ENCODE assay signal across 18 mouse cellular contexts in genomic region chr5:29205690-29206089, GRCm38 (mm10). TPM values are rescaled to one million over a fixed set of nuclear protein-coding genes. Genes with fewer than 3 reads are reported as not detected.
DNase-seq lines count a peak whose midpoint lies in the region; ATAC-seq and TF ChIP-seq lines count a peak whose summit lies in the region.
"Had no signal": no experiment of that assay in that cellular context is flagged by ENCODE, and none has a peak within 500 bp of the region (broad histone marks: within the 10 kb centered on the region; RNA-seq: fewer than 3 reads in every experiment).

No protein-coding gene starts in this region.

- no peak overlapping the region for H3K9ac ChIP-seq in lung, postnatal 0 days (replicated peaks; ENCODE audit: low read depth)
- H3K9ac ChIP-seq: embryonic facial prominence, embryonic 12.5 days; forebrain, embryonic 15.5 days; heart, embryonic 13.5 days had no signal

- H3K9me3 ChIP-seq in lung, postnatal 0 days (ENCODE audit: low read length) = no peaks in the 10 kb centered on the region
- H3K9me3 ChIP-seq: embryonic facial prominence, embryonic 12.5 days; forebrain, embryonic 15.5 days; heart, embryonic 13.5 days had no signal

- H3K4me3 ChIP-seq in lung, postnatal 0 days (ENCODE audit: low read depth, low read length) = no peak overlapping the region
- H3K4me3 ChIP-seq: embryonic facial prominence, embryonic 12.5 days; forebrain, embryonic 15.5 days; heart, embryonic 13.5 days had no signal

- intact Hi-C loops in left cerebral cortex, postnatal 25 days (cut with DNase I) = no loop called here

- H3K27me3 ChIP-seq in lung, postnatal 0 days (replicated peaks; ENCODE audit: insufficient read depth, low read length) = no peaks in the 10 kb centered on the region
- H3K27me3 ChIP-seq: embryonic facial prominence, embryonic 12.5 days; forebrain, embryonic 15.5 days; heart, embryonic 13.5 days had no signal

- no peak for TF ChIP-seq EP300 in lung, postnatal 0 days (IDR thresholded peaks at IDR 0.05)

- ATAC-seq in lung, postnatal 0 days = no peak
- peak; percentile 34 for ATAC-seq in CD4-positive, CD25-positive, alpha-beta regulatory T cell, adult 4 months
- peak; percentile 77 for ATAC-seq in inflammation-experienced regulatory T-cells, adult 6 months
- ATAC-seq: forebrain, embryonic 15.5 days had no signal

- H3K4me2 ChIP-seq in lung, postnatal 0 days (replicated peaks; ENCODE audit: low read depth, low read length) = no peak overlapping the region
- H3K4me2 ChIP-seq: embryonic facial prominence, embryonic 12.5 days; forebrain, embryonic 15.5 days; heart, embryonic 13.5 days had no signal

- H3K27ac ChIP-seq in lung, postnatal 0 days (ENCODE audit: low read length) = no peak overlapping the region
- H3K27ac ChIP-seq: embryonic facial prominence, embryonic 12.5 days; forebrain, embryonic 15.5 days; heart, embryonic 13.5 days had no signal

- DNase-seq in lung, postnatal 25 days (ENCODE audit: low spot score) = peak; percentile 23
- DNase-seq in lung, postnatal 0 days (ENCODE audit: low spot score) = no peak
- peak; percentile 28 for DNase-seq in thymus, postnatal 4 days
- DNase-seq in left cerebral cortex, postnatal 25 days (ENCODE audit: low spot score in 2 of 2) = no peak
- no peak for DNase-seq in layer of hippocampus, postnatal 36 days
- DNase-seq: adrenal gland, postnatal 10 days; B cell, adult 2 months; cerebellum, adult 11-12 months; cerebellum, adult 9-10 months; cerebellum, postnatal 25 days; gastrocnemius, postnatal 36 days; heart, adult 11 months; heart, postnatal 36 days had no signal

- 54% methylated on average over 5 of the region's 5 CpGs for WGBS in lung, postnatal 0 days

- no peaks in the 10 kb centered on the region for H3K4me1 ChIP-seq in lung, postnatal 0 days (ENCODE audit: insufficient read depth, low read depth, low read length)
- H3K4me1 ChIP-seq: embryonic facial prominence, embryonic 12.5 days; forebrain, embryonic 15.5 days had no signal

- H3K36me3 ChIP-seq in lung, postnatal 0 days (ENCODE audit: insufficient read depth, low read length) = no peaks in the 10 kb centered on the region
- H3K36me3 ChIP-seq: embryonic facial prominence, embryonic 12.5 days; heart, embryonic 13.5 days had no signal

- TF ChIP-seq CTCF in lung, postnatal 0 days (IDR thresholded peaks at IDR 0.05) = no peak

RNA-seq across cellular contexts. Expression of gene Rnf32, which starts 9.9 kb away (rescaled TPM):
- polyA plus RNA-seq in lung, postnatal 0 days (2015; fragmentation: Nextera tagmentation; extraction: Ambion mirVana) = 2.3 and 5.2 TPM in 2 replicates
- polyA plus RNA-seq in CD4-positive, CD25-positive, alpha-beta regulatory T cell, adult 4 months (2017; shearing (Covaris generic)) = under 1 TPM; 0.24 to 0.69 TPM
- polyA plus RNA-seq in inflammation-experienced regulatory T-cells, adult 6 months (2017; shearing (Covaris generic)) = 1 to 10 TPM in 1 of 3 experiments, under 1 TPM in 2; 0.78 to 2.0 (median 0.99) TPM
- total RNA-seq in left cerebral cortex, postnatal 25 days (2021) = 10 to 100 TPM; 15.0 to 20.7 TPM
- 10 to 100 TPM; 26.0 to 27.1 TPM for total RNA-seq in layer of hippocampus, postnatal 36 days (2021)

Comparison
In these comparisons a context has a peak if more than half of its experiments do, and no peak if none do; other contexts are left out.
1. DNase-seq: peak in lung, postnatal 25 days (single experiment) and thymus, postnatal 4 days (single experiment); none in lung, postnatal 0 days (single experiment), left cerebral cortex, postnatal 25 days (0 of 2) and layer of hippocampus, postnatal 36 days (0 of 2).